Mouse (Mus musculus) CH12.LX (cell line): ENCODE measurements around the gene Rsl1. TPM values are rescaled to one million over a fixed set of nuclear protein-coding genes. Genes with fewer than 3 reads are reported as not detected.
A peak's percentile ranks its signal among the peaks of the same experiment; 100 is the strongest.
"Not testable (repeated sequence)": the region's sequence is repeated elsewhere in the genome, so short reads cannot be mapped to it uniquely, and the experiment has no call there.

Experiments used
- DNase-seq: peaks from one replicate; pipeline ENCODE4 v3.0.0-alpha.2; 2013; ENCODE audit errors: extremely low read depth
- H3K27ac ChIP-seq: 2 replicates; pipeline ENCODE4 v1.5.1; 2012; ENCODE audit warnings: low read depth, mild to moderate bottlenecking, control low read depth, moderate library complexity; ENCODE audit not compliant: insufficient read depth
- H3K27me3 ChIP-seq: replicated peaks from 2 replicates; pipeline ENCODE3; 2012; ENCODE audit warnings: inconsistent platforms
- H3K36me3 ChIP-seq, 2 experiments: replicated peaks in 1 of 2; 2 replicates each; pipeline versions ENCODE3 to v1.6.1; 2012; ENCODE audit warnings: inconsistent platforms in 1 of 2, low read length in 1 of 2, mild to moderate bottlenecking in 1 of 2, mixed read lengths in 1 of 2, moderate library complexity in 1 of 2; ENCODE audit not compliant: control insufficient read depth in 1 of 2, insufficient read depth in 1 of 2
- H3K4me1 ChIP-seq, 2 experiments: 2 replicates each; pipeline ENCODE4 v1.6.1; 2012; ENCODE audit warnings: inconsistent platforms in 1 of 2, moderate library complexity in 1 of 2; ENCODE audit not compliant: insufficient read depth in 2 of 2, control insufficient read depth in 1 of 2
- H3K4me2 ChIP-seq: 2 replicates; pipeline ENCODE4 v1.6.1; 2012; ENCODE audit warnings: low read depth, mild to moderate bottlenecking, control low read depth; ENCODE audit not compliant: poor library complexity, insufficient read depth, severe bottlenecking
- H3K4me3 ChIP-seq, 3 experiments: fragments of 150-350 bp in 1 of 3; sonication (generic) in 1 of 3; replicated peaks in 1 of 3; 2 replicates each; pipeline versions ENCODE3 to v1.5.1; 2011 to 2012; ENCODE audit warnings: low read depth in 2 of 3, low read length in 2 of 3, mild to moderate bottlenecking in 2 of 3, moderate library complexity in 2 of 3, control low read depth in 1 of 3, improper control_type of control experiment in 1 of 3, inconsistent platforms in 1 of 3, mixed read lengths in 1 of 3; ENCODE audit not compliant: poor library complexity in 1 of 3
- H3K79me2 ChIP-seq: replicated peaks from 2 replicates; pipeline ENCODE4 v1.6.1; 2012; ENCODE audit warnings: mild to moderate bottlenecking, moderate library complexity; ENCODE audit not compliant: control insufficient read depth, poor library complexity, insufficient read depth, severe bottlenecking; ENCODE audit errors: extremely low read depth
- H3K9ac ChIP-seq: 2 replicates; pipeline ENCODE4 v1.6.1; 2012; ENCODE audit warnings: low read depth, mild to moderate bottlenecking, control low read depth, moderate library complexity; ENCODE audit not compliant: insufficient read depth
- H3K9me3 ChIP-seq: replicated peaks from 2 replicates; pipeline ENCODE3; 2012; ENCODE audit warnings: low read length, inconsistent platforms, mixed read lengths
- BHLHE40 ChIP-seq: IDR thresholded peaks from 2 replicates; pipeline ENCODE4 v1.6.1; 2011; ENCODE audit warnings: mild to moderate bottlenecking, low read depth, low read length, improper control_type of control experiment
- ELF1 ChIP-seq: IDR thresholded peaks from 2 replicates; pipeline ENCODE4 v1.6.1; 2014; ENCODE audit warnings: low read depth, mild to moderate bottlenecking, inconsistent platforms, low read length, improper control_type of control experiment
- HCFC1 ChIP-seq: IDR thresholded peaks from 2 replicates; pipeline ENCODE4 v1.6.1; 2012; ENCODE audit warnings: low read depth, mild to moderate bottlenecking, inconsistent platforms, low read length, improper control_type of control experiment
- IRF4 ChIP-seq: IDR thresholded peaks from 2 replicates; pipeline ENCODE4 v1.6.1; 2014; ENCODE audit warnings: low read depth, mild to moderate bottlenecking, inconsistent platforms, low read length, improper control_type of control experiment
- KAT2A ChIP-seq: IDR thresholded peaks from 2 replicates; pipeline ENCODE4 v1.6.1; 2012; ENCODE audit warnings: low read length, improper control_type of control experiment, inconsistent platforms; ENCODE audit not compliant: insufficient replicate concordance
- MAFK ChIP-seq: IDR thresholded peaks from 2 replicates; pipeline ENCODE4 v1.6.1; 2011; ENCODE audit warnings: low read length, improper control_type of control experiment; ENCODE audit not compliant: insufficient replicate concordance
- MAX ChIP-seq: IDR thresholded peaks from 2 replicates; pipeline ENCODE4 v1.6.1; 2011; ENCODE audit warnings: low read length, improper control_type of control experiment
- MEF2A ChIP-seq: IDR thresholded peaks from 2 replicates; pipeline ENCODE4 v1.6.1; 2014; ENCODE audit warnings: low read depth, mild to moderate bottlenecking, inconsistent platforms, low read length, improper control_type of control experiment, borderline replicate concordance
- MXI1 ChIP-seq: IDR thresholded peaks from 2 replicates; pipeline ENCODE4 v1.6.1; 2011; ENCODE audit warnings: mild to moderate bottlenecking, low read depth, low read length, improper control_type of control experiment
- MYC ChIP-seq: IDR thresholded peaks from 2 replicates; pipeline ENCODE4 v1.6.1; 2011; ENCODE audit warnings: low read depth, mild to moderate bottlenecking, improper control_type of control experiment, low read length
- NELFE ChIP-seq: IDR thresholded peaks from 2 replicates; pipeline ENCODE4 v1.6.1; 2011; ENCODE audit warnings: low read depth, low read length, improper control_type of control experiment
- NRF1 ChIP-seq: IDR thresholded peaks from 2 replicates; pipeline ENCODE4 v1.6.1; 2014; ENCODE audit warnings: low read depth, mild to moderate bottlenecking, inconsistent platforms, low read length, improper control_type of control experiment, moderate library complexity
- POLR2A ChIP-seq: IDR thresholded peaks from 2 replicates; pipeline ENCODE4 v1.6.1; 2011; ENCODE audit warnings: low read depth, mild to moderate bottlenecking, improper control_type of control experiment, low read length
- SIN3A ChIP-seq: IDR thresholded peaks from 2 replicates; pipeline ENCODE4 v1.6.1; 2012; ENCODE audit warnings: low read length, improper control_type of control experiment, inconsistent platforms
- TBP ChIP-seq: conservative IDR thresholded peaks from 2 replicates; pipeline ENCODE4 v1.6.1; 2011; ENCODE audit warnings: low read depth, low read length, improper control_type of control experiment
- TCF12 ChIP-seq: IDR thresholded peaks from 2 replicates; pipeline ENCODE4 v1.6.1; 2014; ENCODE audit warnings: low read depth, mild to moderate bottlenecking, inconsistent platforms, low read length, improper control_type of control experiment
- ZMIZ1 ChIP-seq: IDR thresholded peaks from 2 replicates; pipeline ENCODE4 v1.6.1; 2012; ENCODE audit warnings: low read depth, mild to moderate bottlenecking, inconsistent platforms, low read length, improper control_type of control experiment
- dilution Hi-C: fragments of 300-500 bp; cut with MboI; formaldehyde crosslinking; loops from 2 replicates; pipeline ENCODE4 v1.14.3; 2020; ENCODE audit warnings: low sequenced_read_pairs; ENCODE audit not compliant: extremely low pct_unique_long_range_greater_than_20kb, extremely low pct_ligation_motif_present
- in situ Hi-C: fragments of 300-500 bp; cut with MboI; formaldehyde crosslinking; loops from 3 replicates; pipeline ENCODE4 v1.14.3; 2019; ENCODE audit warnings: low sequenced_read_pairs, low pct_ligation_motif_present, low pct_unique_long_range_greater_than_20kb, mixed read lengths
- polyA plus RNA-seq: library from polyadenylated mRNA; unstranded; fragments of >175 nt; gene quantifications from 2 replicates; pipeline ENCODE4 v1.2.1, GENCODE M21; 2012; ENCODE audit warnings: low read depth; ENCODE audit not compliant: insufficient read length
- total RNA-seq, 2 experiments: library from RNA; depleted of rRNA; stranded (reverse); fragments of 300-350 nt in 1 of 2; fragments of >200 nt in 1 of 2; gene quantifications; 2 replicates each; pipeline ENCODE4 v1.2.3; 2012 to 2014

Gene Rsl1
- 7.4 and 8.6 TPM in 2 replicates for total RNA-seq (2012; rRNA removed)
- 16.0 and 18.8 TPM in 2 replicates for total RNA-seq (2014; rRNA removed)
- 9.8 and 10.7 TPM in 2 replicates for polyA plus RNA-seq

GRCm38 (mm10) chr13:67172991-67173722, at the start of gene Rsl1:
Gene Rsl1 (plus strand): TSS chr13:67173182.
- in situ Hi-C loops, dilution Hi-C loops, H3K27me3 ChIP-seq: not testable (repeated sequence)

DNA sequence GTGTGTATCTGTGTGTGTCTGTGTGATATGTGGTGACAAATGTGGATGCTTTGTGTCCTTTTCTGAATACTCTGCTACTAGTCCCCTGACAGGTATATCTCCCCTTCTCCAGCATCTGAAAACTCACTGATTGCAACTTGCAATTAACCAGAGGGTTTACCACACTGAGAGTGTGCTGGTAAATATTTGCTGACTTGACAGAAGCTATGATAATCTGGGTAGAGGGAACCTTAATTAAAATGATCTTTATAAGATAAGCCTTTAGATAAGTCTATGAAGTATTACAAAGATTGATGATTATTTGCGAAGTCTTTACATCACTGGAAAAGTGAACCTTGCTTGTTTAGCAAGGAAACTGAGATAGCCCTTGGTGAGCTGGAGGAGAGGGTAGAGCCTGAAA, 48.5 kb upstream of the Rsl1 start:
- Histone ChIP-seq H3K4me3 (no peak overlapping the region), H3K4me2 (no peak overlapping the region), H3K4me1 (peaks cover 0 to 8% of the 10 kb centered on the region in 2 experiments; a peak in 1 of 4 replicates), H3K36me3 (no peaks in the 10 kb centered on the region), H3K9ac (no peak overlapping the region), H3K9me3 (no peaks in the 10 kb centered on the region), H3K27me3 (peaks cover 3% of the 10 kb centered on the region), H3K79me2 (no peaks in the 10 kb centered on the region), H3K27ac (no peak overlapping the region)
- DNase-seq: no peak
- in situ Hi-C loops (no loop called here), dilution Hi-C loops (no loop called here)
- TF ChIP-seq NRF1 (no peak), MAFK (peak; percentile 64; the same call in 1 of the 2 replicates), ZMIZ1 (no peak)

More at GRCm38 (mm10) chr13:67172991-67173722, at the start of gene Rsl1:
- peaks cover 23% of the 10 kb centered on the region; the same call in 1 of the 2 replicates for H3K79me2 ChIP-seq
- TF ChIP-seq BHLHE40 (peak; percentile 51; the same call in 1 of the 2 replicates), MXI1 (peak; percentile 86), SIN3A (peak; percentile 94), POLR2A (peak; percentile 86), ELF1 (peak; percentile 77), IRF4 (peak; percentile 68), TCF12 (peak; percentile 76), NELFE (peak; percentile 74), MEF2A (peak; percentile 51; the same call in 1 of the 2 replicates), ZMIZ1 (peak; percentile 50; the same call in 1 of the 2 replicates), MAX (peak; percentile 34), HCFC1 (peak; percentile 94), KAT2A (peak; percentile 71; the same call in 1 of the 2 replicates), TBP (peak; percentile 87), MYC (peak; percentile 86)
- DNase-seq: peak; percentile 82
- peak within 1 kb of the TSS; percentile 66; the same call in 1 of the 2 replicates for H3K27ac ChIP-seq
- H3K36me3 ChIP-seq: peaks cover 21% of the 10 kb centered on the region in 2 experiments
- peak within 1 kb of the TSS; percentile 63 to 93 (median 84) for H3K4me3 ChIP-seq
- H3K4me2 ChIP-seq: peak within 1 kb of the TSS; percentile 87
- H3K9ac ChIP-seq: peak within 1 kb of the TSS; percentile 93
- H3K9me3 ChIP-seq: not testable (repeated sequence)
- peaks cover 2 to 16% of the 10 kb centered on the region in 2 experiments; a peak in 3 of 4 replicates for H3K4me1 ChIP-seq

GRCm38 (mm10) chr13:67127507-67127906, 45.5 kb upstream of the Rsl1 start:
- H3K9ac ChIP-seq, H3K36me3 ChIP-seq, H3K79me2 ChIP-seq, H3K27ac ChIP-seq, dilution Hi-C loops, in situ Hi-C loops, DNase-seq, H3K27me3 ChIP-seq, H3K9me3 ChIP-seq: not testable (repeated sequence)
- H3K4me3 ChIP-seq: peak overlapping the region in 1 of 3 experiments; percentile 84
- H3K4me1 ChIP-seq: peaks cover 0 to 11% of the 10 kb centered on the region in 2 experiments; a peak in 1 of 4 replicates
- H3K4me2 ChIP-seq: peak overlapping the region; percentile 29; the same call in 1 of the 2 replicates
